Mouse (Mus musculus) spleen, adult 2 months (tissue): ENCODE data around the gene Maml2.

Experiments used
- CTCF ChIP-seq: fragments of 200-500 bp; IDR thresholded peaks from 2 replicates; pipeline ENCODE4 v1.5.1; 2011; ENCODE audit warnings: mild to moderate bottlenecking, inconsistent platforms; ENCODE audit not compliant: insufficient read depth, insufficient read length, insufficient replicate concordance; ENCODE audit errors: extremely low read depth
- POLR2A ChIP-seq: fragments of 200-500 bp; IDR thresholded peaks from 2 replicates; pipeline ENCODE4 v1.6.1; 2011; ENCODE audit warnings: low read depth, low read length, inconsistent platforms

GRCm38 (mm10) chr9:13554773-13555172 lies 257.0 kb downstream of the Maml2 start:
- TF ChIP-seq POLR2A (no peak), CTCF (no peak)
